Mouse (Mus musculus) erythroblast, embryonic 14.5 days (primary cell): Measurements from ENCODE around the gene Ccdc62. TPM values are rescaled to one million over a fixed set of nuclear protein-coding genes. Genes with fewer than 3 reads are reported as not detected.

ENCODE experiments used
- H3K27me3 ChIP-seq: 2 replicates; pipeline ENCODE4 v1.6.1; 2012; ENCODE audit warnings: inconsistent platforms; ENCODE audit not compliant: control insufficient read depth
- H3K36me3 ChIP-seq: 2 replicates; pipeline ENCODE4 v1.6.1; 2012; ENCODE audit warnings: mild to moderate bottlenecking, inconsistent platforms; ENCODE audit not compliant: control insufficient read depth
- H3K4me1 ChIP-seq: 2 replicates; pipeline ENCODE4 v1.6.1; 2012; ENCODE audit warnings: inconsistent platforms; ENCODE audit not compliant: control insufficient read depth
- H3K4me3 ChIP-seq: replicated peaks from 2 replicates; pipeline ENCODE3; 2012; ENCODE audit warnings: moderate library complexity, mild to moderate bottlenecking, inconsistent platforms
- H3K9me3 ChIP-seq: 2 replicates; pipeline ENCODE4 v1.6.1; 2012; ENCODE audit warnings: low read length, inconsistent platforms, mixed read lengths; ENCODE audit not compliant: control insufficient read depth
- GATA1 ChIP-seq: IDR thresholded peaks from 2 replicates; pipeline ENCODE4 v1.6.1; 2012; ENCODE audit warnings: low read length, inconsistent platforms, mixed read lengths
- TAL1 ChIP-seq: IDR thresholded peaks from 3 replicates; pipeline ENCODE4 v1.6.1; 2012; ENCODE audit warnings: low read length, inconsistent platforms, mixed read lengths
- polyA plus RNA-seq: library from polyadenylated mRNA; stranded (reverse); fragments of >175 nt; gene quantifications from 2 replicates; pipeline ENCODE4 v1.2.3, GENCODE M21; 2012

The Ccdc62 gene
- polyA plus RNA-seq, 1 experiment: 0.65 TPM

- no peak overlapping the region for H3K4me3 ChIP-seq
- TF ChIP-seq TAL1: no peak
- TF ChIP-seq GATA1: no peak
- no peaks in the 10 kb centered on the region for H3K9me3 ChIP-seq
- H3K27me3 ChIP-seq: no peaks in the 10 kb centered on the region
- H3K4me1 ChIP-seq: no peaks in the 10 kb centered on the region
- H3K36me3 ChIP-seq: no peaks in the 10 kb centered on the region
Observed at GRCm38 (mm10) chr5:123959018-123959417, 28.5 kb downstream of the Ccdc62 start.

GRCm38 (mm10) chr5:123960129-123960528 is 29.6 kb downstream of the Ccdc62 start:
- Histone ChIP-seq H3K9me3 (no peaks in the 10 kb centered on the region), H3K4me1 (no peaks in the 10 kb centered on the region), H3K36me3 (no peaks in the 10 kb centered on the region), H3K4me3 (no peak overlapping the region), H3K27me3 (no peaks in the 10 kb centered on the region)
- no peak for TF ChIP-seq GATA1
- TF ChIP-seq TAL1: no peak

- Histone ChIP-seq H3K4me1 (no peaks in the 10 kb centered on the region), H3K4me3 (no peak overlapping the region), H3K36me3 (no peaks in the 10 kb centered on the region), H3K27me3 (no peaks in the 10 kb centered on the region), H3K9me3 (no peaks in the 10 kb centered on the region)
- TF ChIP-seq TAL1: no peak
- TF ChIP-seq GATA1: no peak
Observed at GRCm38 (mm10) chr5:123961046-123961445, 30.6 kb downstream of the Ccdc62 start.

GRCm38 (mm10) chr5:123964208-123964607 is 33.7 kb downstream of the Ccdc62 start:
- no peak overlapping the region for H3K4me3 ChIP-seq
- H3K36me3 ChIP-seq: no peaks in the 10 kb centered on the region
- H3K9me3 ChIP-seq: no peaks in the 10 kb centered on the region
- H3K27me3 ChIP-seq: no peaks in the 10 kb centered on the region
- TF ChIP-seq TAL1 (no peak), GATA1 (no peak)
- no peaks in the 10 kb centered on the region for H3K4me1 ChIP-seq

- H3K4me3 ChIP-seq: no peak overlapping the region
- no peaks in the 10 kb centered on the region for H3K4me1 ChIP-seq
- H3K36me3 ChIP-seq: no peaks in the 10 kb centered on the region
- H3K9me3 ChIP-seq: no peaks in the 10 kb centered on the region
- no peak for TF ChIP-seq GATA1
- TF ChIP-seq TAL1: no peak
- H3K27me3 ChIP-seq: 0 out of 2 replicates have a peak, but pooled peaks cover 2% of the 10 kb centered on the region
Observed at GRCm38 (mm10) chr5:123966759-123967158, 36.3 kb downstream of the Ccdc62 start.

- TF ChIP-seq TAL1 (no peak), GATA1 (no peak)
- Histone ChIP-seq H3K27me3 (peaks cover 15% of the 10 kb centered on the region), H3K9me3 (no peaks in the 10 kb centered on the region), H3K36me3 (no peaks in the 10 kb centered on the region), H3K4me3 (no peak overlapping the region), H3K4me1 (peaks cover 4% of the 10 kb centered on the region)
Observed at GRCm38 (mm10) chr5:123968468-123968867, 38.0 kb downstream of the Ccdc62 start.

GRCm38 (mm10) chr5:123969216-123969615 is 38.7 kb downstream of the Ccdc62 start:
- H3K9me3 ChIP-seq: no peaks in the 10 kb centered on the region
- peaks cover 12% of the 10 kb centered on the region for H3K4me1 ChIP-seq
- TF ChIP-seq TAL1: no peak
- TF ChIP-seq GATA1: no peak
- no peaks in the 10 kb centered on the region for H3K36me3 ChIP-seq
- peaks cover 23% of the 10 kb centered on the region for H3K27me3 ChIP-seq
- H3K4me3 ChIP-seq: no peak overlapping the region

- H3K27me3 ChIP-seq: peaks cover 35% of the 10 kb centered on the region
- H3K4me1 ChIP-seq: peaks cover 17% of the 10 kb centered on the region
- no peaks in the 10 kb centered on the region for H3K36me3 ChIP-seq
- H3K4me3 ChIP-seq: no peak overlapping the region
- H3K9me3 ChIP-seq: no peaks in the 10 kb centered on the region
- TF ChIP-seq TAL1 (no peak), GATA1 (no peak)
Observed at GRCm38 (mm10) chr5:123970576-123970975, 40.1 kb downstream of the Ccdc62 start.

GRCm38 (mm10) chr5:123972453-123972852 is 42.0 kb downstream of the Ccdc62 start:
- TF ChIP-seq GATA1 (no peak), TAL1 (no peak)
- H3K36me3 ChIP-seq: no peaks in the 10 kb centered on the region
- no peak overlapping the region for H3K4me3 ChIP-seq
- no peaks in the 10 kb centered on the region for H3K9me3 ChIP-seq
- H3K27me3 ChIP-seq: peaks cover 45% of the 10 kb centered on the region
- peaks cover 21% of the 10 kb centered on the region for H3K4me1 ChIP-seq

- peak within 1 kb of the TSS; percentile 71 for H3K4me3 ChIP-seq
- H3K27me3 ChIP-seq: peaks cover 45% of the 10 kb centered on the region
- TF ChIP-seq GATA1 (no peak), TAL1 (no peak)
Observed at GRCm38 (mm10) chr5:123973299-123974178, 43.1 kb downstream of the Ccdc62 start, which contains the start of gene Hip1r. Hip1r (plus strand) TSS chr5:123973628.

More at GRCm38 (mm10) chr5:123973299-123974178, 43.1 kb downstream of the Ccdc62 start, which contains the start of gene Hip1r:
- H3K4me1 ChIP-seq: peaks cover 23% of the 10 kb centered on the region
- no peaks in the 10 kb centered on the region; the same call in 1 of the 2 replicates for H3K36me3 ChIP-seq
- no peaks in the 10 kb centered on the region for H3K9me3 ChIP-seq
